Mouse (Mus musculus) c-Kit-positive CD71-positive TER-119-negative erythroid progenitor cells, embryonic 14.5 days (primary cell): ENCODE measurements at regions not wholly inside any gene's neighbourhood (a gene's known extent, or its start where the extent isn't known, plus 50 kb on each side); places are given as distances from the start of the nearest gene placed in this dataset.

Experiments used
- DNase-seq: peaks from one replicate; pipeline ENCODE4 v3.0.0-alpha.2; 2013; ENCODE audit warnings: low read depth

- no peak for DNase-seq
Measured at GRCm38 (mm10) chr11:17464875-17465274, 207.5 kb downstream of the C1d start.

GRCm38 (mm10) chr11:17468431-17469165, 211.2 kb downstream of the C1d start:
- no peak for DNase-seq

GRCm38 (mm10) chr11:17481436-17481996, 224.1 kb downstream of the C1d start:
- DNase-seq, result no peak

- DNase-seq, result no peak
Measured at GRCm38 (mm10) chr11:17483849-17484441, 226.6 kb downstream of the C1d start.

- no peak for DNase-seq
Measured at GRCm38 (mm10) chr11:17501120-17502043, 244.0 kb downstream of the C1d start.

- DNase-seq, result no peak
Measured at GRCm38 (mm10) chr11:17502052-17502451, 244.7 kb downstream of the C1d start.

- no peak for DNase-seq
Measured at GRCm38 (mm10) chr11:17522220-17522919, 265.0 kb downstream of the C1d start.

- DNase-seq, result no peak
Measured at GRCm38 (mm10) chr11:17523329-17523728, 265.9 kb downstream of the C1d start.

GRCm38 (mm10) chr11:17524985-17525775, 267.8 kb downstream of the C1d start:
- no peak for DNase-seq

- no peak for DNase-seq
Measured at GRCm38 (mm10) chr11:17526476-17526875, 269.1 kb downstream of the C1d start.

GRCm38 (mm10) chr11:17528609-17529008, 271.2 kb downstream of the C1d start:
- no peak for DNase-seq

- no peak for DNase-seq
Measured at GRCm38 (mm10) chr11:17533706-17534105, 276.3 kb downstream of the C1d start.

- DNase-seq, result no peak
Measured at GRCm38 (mm10) chr11:17546286-17546685, 288.9 kb downstream of the C1d start.

GRCm38 (mm10) chr11:17549148-17549547, 291.8 kb downstream of the C1d start:
- DNase-seq, result no peak

GRCm38 (mm10) chr11:17555276-17555675, 297.9 kb downstream of the C1d start:
- DNase-seq, result no peak

GRCm38 (mm10) chr11:17591780-17592487, 334.6 kb downstream of the C1d start:
- no peak for DNase-seq

- no peak for DNase-seq
Measured at GRCm38 (mm10) chr11:17603726-17604493, 346.5 kb downstream of the C1d start.

GRCm38 (mm10) chr11:17620462-17621248, 333.0 kb downstream of the Etaa1 start:
- DNase-seq, result no peak
